ENCODE assay signal across 24 mouse cellular contexts in the genomic region with DNA sequence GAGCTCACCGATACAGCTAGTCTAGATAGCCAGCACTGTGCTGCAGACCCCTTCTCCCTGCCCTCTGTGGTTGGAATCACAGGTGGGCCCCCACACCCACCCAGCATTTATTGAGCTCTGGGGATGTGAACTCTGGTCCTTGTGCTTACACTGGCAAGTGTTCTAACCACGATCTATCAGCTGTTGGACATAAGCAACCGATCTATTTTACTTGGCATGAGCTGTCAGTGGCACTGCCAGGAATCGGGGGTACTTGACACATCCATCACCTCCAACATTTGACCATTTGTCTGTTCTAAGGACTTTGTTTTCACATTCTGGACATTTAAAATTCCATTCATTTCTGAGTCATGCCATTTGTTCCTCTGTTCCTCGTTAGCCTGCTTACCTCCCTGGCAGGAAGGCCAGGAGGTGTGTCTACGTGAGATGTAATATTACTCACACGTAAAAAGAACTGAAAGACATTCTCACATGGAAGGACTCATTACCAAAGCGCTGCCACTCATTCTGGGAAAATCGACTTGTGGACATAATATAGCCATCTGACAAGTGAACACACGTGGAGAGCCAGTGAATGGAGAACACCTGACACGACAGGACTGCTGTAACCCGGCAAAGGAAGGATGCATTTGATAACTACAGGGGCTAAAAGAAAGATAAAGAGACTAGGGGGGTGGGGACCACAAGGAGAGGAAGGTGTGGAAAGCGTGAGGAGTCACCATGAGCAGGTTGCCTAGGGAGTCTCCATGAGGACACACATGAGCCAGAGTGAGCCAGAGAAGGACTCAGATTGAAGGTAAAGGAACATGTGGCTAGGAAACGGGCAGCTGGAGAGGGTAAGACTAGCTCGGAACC. TPM values are rescaled to one million over a fixed set of nuclear protein-coding genes. Genes with fewer than 3 reads are reported as not detected.
DNase-seq lines count a peak whose midpoint lies in the region; ATAC-seq and TF ChIP-seq lines count a peak whose summit lies in the region.
"Had no signal": no experiment of that assay in that cellular context is flagged by ENCODE, and none has a peak within 500 bp of the region (broad histone marks: within the 10 kb centered on the region; RNA-seq: fewer than 3 reads in every experiment).

No protein-coding gene starts in this region.

- peak; percentile 58 for DNase-seq in heart, adult 11 months
- no peak for DNase-seq in heart, postnatal 10 days
- peak; percentile 50 for DNase-seq in lung, postnatal 0 days (ENCODE audit: low spot score)
- no peak for DNase-seq in lung, postnatal 4 days
- peak; percentile 43 for DNase-seq in NIH3T3 (ENCODE audit: low read depth)
- DNase-seq in stomach, postnatal 0 days (ENCODE audit: low spot score), result no peak
- no peak for DNase-seq in spleen, postnatal 14 days (ENCODE audit: low spot score in 2 of 2)
- DNase-seq: adrenal gland, adult 8-10 months; adrenal gland, postnatal 36 days; cerebellum, adult 11-12 months; cerebellum, adult 9-10 months; cerebellum, postnatal 25 days; gastrocnemius, postnatal 10 days; heart, adult 2 months; heart, postnatal 4 days had no signal

- peak overlapping the region; percentile 38; the same call in 1 of the 2 replicates for H3K27ac ChIP-seq in lung, postnatal 0 days (ENCODE audit: low read length)
- H3K27ac ChIP-seq in stomach, postnatal 0 days (replicated peaks), result no peak overlapping the region
- H3K27ac ChIP-seq: embryonic facial prominence, embryonic 12.5 days; forebrain, embryonic 12.5 days; heart, adult 2 months; hindbrain, embryonic 12.5 days had no signal

- no peak overlapping the region for H3K9ac ChIP-seq in lung, postnatal 0 days (replicated peaks; ENCODE audit: low read depth)
- H3K9ac ChIP-seq in stomach, postnatal 0 days (ENCODE audit: low read length), result no peak overlapping the region
- H3K9ac ChIP-seq: embryonic facial prominence, embryonic 12.5 days; forebrain, embryonic 12.5 days; heart, embryonic 12.5 days; hindbrain, embryonic 12.5 days had no signal

- no peaks in the 10 kb centered on the region for H3K27me3 ChIP-seq in lung, postnatal 0 days (replicated peaks; ENCODE audit: insufficient read depth, low read length)
- no peaks in the 10 kb centered on the region for H3K27me3 ChIP-seq in stomach, postnatal 0 days (ENCODE audit: control insufficient read depth, insufficient read depth, low read length)
- H3K27me3 ChIP-seq: embryonic facial prominence, embryonic 12.5 days; forebrain, embryonic 12.5 days; heart, embryonic 12.5 days; hindbrain, embryonic 12.5 days had no signal

- H3K4me1 ChIP-seq in lung, postnatal 0 days (ENCODE audit: insufficient read depth, low read depth, low read length), result no peaks in the 10 kb centered on the region
- no peaks in the 10 kb centered on the region for H3K4me1 ChIP-seq in stomach, postnatal 0 days (replicated peaks; ENCODE audit: control insufficient read depth, insufficient read depth)
- H3K4me1 ChIP-seq: embryonic facial prominence, embryonic 12.5 days; forebrain, embryonic 12.5 days; heart, embryonic 12.5 days; hindbrain, embryonic 12.5 days had no signal

- no peak for TF ChIP-seq CTCF in lung, postnatal 0 days (IDR thresholded peaks at IDR 0.05)
- TF ChIP-seq CTCF in stomach, postnatal 0 days (IDR thresholded peaks at IDR 0.05; ENCODE audit: low read depth), result no peak

- H3K4me3 ChIP-seq in lung, postnatal 0 days (ENCODE audit: low read depth, low read length), result no peak overlapping the region
- no peak overlapping the region for H3K4me3 ChIP-seq in stomach, postnatal 0 days (ENCODE audit: low read depth, low read length)
- H3K4me3 ChIP-seq: embryonic facial prominence, embryonic 12.5 days; forebrain, embryonic 12.5 days; heart, adult 2 months; heart, embryonic 12.5 days; hindbrain, embryonic 12.5 days had no signal

- H3K36me3 ChIP-seq in lung, postnatal 0 days (ENCODE audit: insufficient read depth, low read length), result no peaks in the 10 kb centered on the region
- no peaks in the 10 kb centered on the region for H3K36me3 ChIP-seq in stomach, postnatal 0 days (ENCODE audit: control insufficient read depth, insufficient read depth, low read length)
- H3K36me3 ChIP-seq: embryonic facial prominence, embryonic 12.5 days; forebrain, embryonic 12.5 days; heart, embryonic 12.5 days; hindbrain, embryonic 12.5 days had no signal

- no peak overlapping the region for H3K4me2 ChIP-seq in lung, postnatal 0 days (replicated peaks; ENCODE audit: low read depth, low read length)
- no peak overlapping the region for H3K4me2 ChIP-seq in stomach, postnatal 0 days (replicated peaks; ENCODE audit: low read depth)
- H3K4me2 ChIP-seq: embryonic facial prominence, embryonic 12.5 days; forebrain, embryonic 12.5 days; heart, embryonic 12.5 days; hindbrain, embryonic 12.5 days had no signal

- H3K9me3 ChIP-seq in lung, postnatal 0 days (ENCODE audit: low read length), result no peaks in the 10 kb centered on the region
- no peaks in the 10 kb centered on the region for H3K9me3 ChIP-seq in stomach, postnatal 0 days (ENCODE audit: control insufficient read depth, low read length)
- H3K9me3 ChIP-seq: embryonic facial prominence, embryonic 12.5 days; forebrain, embryonic 12.5 days; heart, embryonic 12.5 days; hindbrain, embryonic 12.5 days had no signal

- peak; percentile 64 for ATAC-seq in lung, postnatal 0 days
- peak; percentile 60 for ATAC-seq in stomach, postnatal 0 days (ENCODE audit: low FRiP score, low TSS enrichment)
- ATAC-seq: forebrain, embryonic 16.5 days; hindbrain, embryonic 16.5 days had no signal

- intact Hi-C loops in heart, postnatal 10 days (cut with DNase I), result no loop called here

- TF ChIP-seq EP300 in lung, postnatal 0 days (IDR thresholded peaks at IDR 0.05), result peak; percentile 92
- TF ChIP-seq EP300 in stomach, postnatal 0 days (optimal IDR thresholded peaks at IDR 0.05), result no peak

- 58% methylated on average over 15 of the region's 15 CpGs for WGBS in lung, postnatal 0 days
- 58% methylated on average over 15 of the region's 15 CpGs for WGBS in stomach, postnatal 0 days

RNA-seq across cellular contexts. Expression of a gene that starts 56.9 kb away (rescaled TPM):
- not detected for total RNA-seq in heart, postnatal 10 days (2021)
- 76.3 and 79.1 TPM in 2 replicates for polyA plus RNA-seq in lung, postnatal 0 days (2015; fragmentation: Nextera tagmentation; extraction: Ambion mirVana)
- 10.1 and 10.8 TPM in 2 replicates for polyA plus RNA-seq in stomach, postnatal 0 days (2015; fragmentation: Nextera tagmentation; extraction: Ambion mirVana)
- total RNA-seq: gastrocnemius, postnatal 4 days; heart, adult 2 months; MEL had no signal
- polyA plus RNA-seq: C2C12; heart, embryonic 12.5 days had no signal

Comparison
In these comparisons a context has a peak if more than half of its experiments do, and no peak if none do; other contexts are left out.
1. DNase-seq: peak in heart, adult 11 months (single experiment), lung, postnatal 0 days (single experiment) and NIH3T3 (single experiment); none in heart, postnatal 10 days (0 of 2), lung, postnatal 4 days (0 of 2), stomach, postnatal 0 days (single experiment) and spleen, postnatal 14 days (0 of 2).